Mouse (Mus musculus): ENCODE measurements around the gene Arfgef3. TPM values are rescaled to one million over a fixed set of nuclear protein-coding genes. Genes with fewer than 3 reads are reported as not detected.

Arfgef3 gene
- polyA plus RNA-seq, 1 experiment from 2014 or later: 2.7 TPM

GRCm38 (mm10) chr10:18532293-18532692, 211.5 kb downstream of the Arfgef3 start:
- Histone ChIP-seq H3K36me3 (ENCODE audit: control insufficient read depth, insufficient read depth, low read length) (peaks cover 8% of the 10 kb centered on the region), H3K4me3 (ENCODE audit: low read length) (no peak overlapping the region), H3K27ac (ENCODE audit: low read length) (no peak overlapping the region), H3K4me1 (replicated peaks; ENCODE audit: control insufficient read depth, insufficient read depth, low read length) (peaks cover 2% of the 10 kb centered on the region), H3K9me3 (ENCODE audit: control insufficient read depth, low read length) (no peaks in the 10 kb centered on the region), H3K9ac (ENCODE audit: low read length) (no peak overlapping the region), H3K4me2 (ENCODE audit: low read depth, low read length) (no peak overlapping the region), H3K27me3 (ENCODE audit: control insufficient read depth, insufficient read depth, low read depth, low read length) (no peaks in the 10 kb centered on the region)
- ATAC-seq (ENCODE audit: low read depth): no peak
- WGBS: 57% methylated on average over 8 of the region's 8 CpGs

Other genes starting within 250 kb of the Arfgef3 start
- 9.9 and 12.0 TPM in 2 replicates for gene Hebp2, start 197.9 kb downstream of the Arfgef3 start, polyA plus RNA-seq (2015; fragmentation: Nextera tagmentation; extraction: Ambion mirVana)
- not detected in 2 replicates for gene Gm4922, start 42.8 kb upstream of the Arfgef3 start, polyA plus RNA-seq (2015; fragmentation: Nextera tagmentation; extraction: Ambion mirVana)
- gene Perp, start 101.1 kb upstream of the Arfgef3 start, polyA plus RNA-seq (2015; fragmentation: Nextera tagmentation; extraction: Ambion mirVana): 51.9 and 53.4 TPM in 2 replicates